In genomic region chr8:10387143-10387542, GRCm38 (mm10) we compare ENCODE assay signal across 10 mouse cellular contexts.
"Had no signal": no experiment of that assay in that cellular context is flagged by ENCODE, and none has a peak within 500 bp of the region (broad histone marks: within the 10 kb centered on the region; RNA-seq: fewer than 3 reads in every experiment).

No protein-coding gene starts in this region.

- H3K9me3 ChIP-seq: kidney, embryonic 15.5 days; limb, embryonic 13.5 days; midbrain, embryonic 12.5 days; stomach, embryonic 15.5 days had no signal

- H3K27ac ChIP-seq: kidney, embryonic 15.5 days; limb, embryonic 13.5 days; liver, embryonic 14.5 days; midbrain, embryonic 12.5 days; stomach, embryonic 15.5 days had no signal

- H3K4me2 ChIP-seq: kidney, embryonic 15.5 days; limb, embryonic 13.5 days; midbrain, embryonic 12.5 days; stomach, embryonic 15.5 days had no signal

- H3K9ac ChIP-seq: kidney, embryonic 15.5 days; limb, embryonic 13.5 days; liver, embryonic 14.5 days; midbrain, embryonic 12.5 days; stomach, embryonic 15.5 days had no signal

- DNase-seq: kidney, postnatal 14 days; left cerebral cortex, postnatal 4 days; right cerebral cortex, postnatal 14 days; thymus, adult 2 months; thymus, postnatal 25 days had no signal

- H3K4me3 ChIP-seq: kidney, embryonic 15.5 days; limb, embryonic 13.5 days; midbrain, embryonic 12.5 days; stomach, embryonic 15.5 days had no signal

- H3K36me3 ChIP-seq: kidney, embryonic 15.5 days; limb, embryonic 13.5 days; midbrain, embryonic 12.5 days; stomach, embryonic 15.5 days had no signal

- H3K27me3 ChIP-seq: kidney, embryonic 15.5 days; stomach, embryonic 15.5 days had no signal

- H3K4me1 ChIP-seq: kidney, embryonic 15.5 days; limb, embryonic 13.5 days; stomach, embryonic 15.5 days had no signal
